Mouse (Mus musculus): ENCODE results near the gene Ntn5.

GRCm38 (mm10) chr7:45681046-45681736, 2.6 kb upstream of the Ntn5 start:
- no peak for TF ChIP-seq CTCF (IDR thresholded peaks at IDR 0.05; ENCODE audit: low read depth)
- no peak for TF ChIP-seq EP300 (optimal IDR thresholded peaks at IDR 0.05)

Measured in stomach, postnatal 0 days (tissue).